Mouse (Mus musculus): ENCODE data around the gene Npas3. TPM values are rescaled to one million over a fixed set of nuclear protein-coding genes. Genes with fewer than 3 reads are reported as not detected.

Npas3 gene
- polyA plus RNA-seq, 1 experiment from 2014 or later: 1.8 TPM

DNA sequence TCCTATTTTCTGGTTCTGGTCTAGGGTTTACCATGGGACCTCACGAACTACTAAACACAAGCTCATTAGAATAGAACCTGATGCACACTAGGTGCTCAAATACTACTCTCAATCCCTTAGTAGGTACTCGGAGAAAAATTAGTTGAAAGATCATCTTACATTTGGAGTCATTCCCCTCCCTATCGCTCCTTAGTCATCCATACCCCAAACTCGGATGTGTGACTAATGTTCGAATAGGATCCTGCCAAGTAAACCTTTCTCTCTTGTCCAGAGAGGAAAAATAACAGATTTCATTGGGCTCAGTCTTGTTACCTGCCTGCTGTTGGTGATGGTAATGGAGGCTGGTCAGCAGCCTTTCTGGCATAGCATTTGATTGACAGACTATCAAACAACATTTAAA is 117.3 kb downstream of the Npas3 start:
- Histone ChIP-seq H3K36me3 (no peaks in the 10 kb centered on the region), H3K4me3 (no peak overlapping the region), H3K9me3 (no peaks in the 10 kb centered on the region), H3K27ac (no peak overlapping the region), H3K27me3 (ENCODE audit: insufficient read depth, poor library complexity, severe bottlenecking) (no peaks in the 10 kb centered on the region), H3K4me1 (peaks cover 8% of the 10 kb centered on the region)
- WGBS: 81% methylated on average over 5 of the region's 5 CpGs
- DNase-seq (ENCODE audit: low spot score): no peak

DNA sequence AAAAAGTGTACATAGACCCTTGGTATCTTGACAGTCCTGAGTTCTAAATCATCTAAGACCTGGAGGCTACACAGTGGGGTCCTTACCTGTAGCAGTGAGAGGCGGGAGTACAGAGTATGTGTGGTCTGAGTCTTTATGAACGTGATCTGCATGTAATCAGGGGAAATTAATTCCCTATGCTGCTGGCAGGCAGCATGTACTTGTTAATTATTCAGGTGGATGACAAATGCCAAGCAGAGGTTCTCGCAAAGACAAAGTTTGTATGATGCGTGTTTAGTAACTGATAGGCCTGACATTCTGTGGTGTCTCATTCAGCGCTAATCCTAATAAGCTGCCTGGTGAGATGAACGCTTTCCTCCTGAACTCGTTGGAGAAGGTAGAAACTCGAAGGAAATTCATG is 136.4 kb downstream of the Npas3 start:
- Histone ChIP-seq H3K36me3 (no peaks in the 10 kb centered on the region), H3K27me3 (ENCODE audit: insufficient read depth, poor library complexity, severe bottlenecking) (no peaks in the 10 kb centered on the region), H3K4me3 (no peak overlapping the region), H3K9me3 (no peaks in the 10 kb centered on the region), H3K4me1 (no peaks in the 10 kb centered on the region), H3K27ac (no peak overlapping the region)
- WGBS: 80% methylated on average over 8 of the region's 8 CpGs
- no peak for DNase-seq (ENCODE audit: low spot score)

DNA sequence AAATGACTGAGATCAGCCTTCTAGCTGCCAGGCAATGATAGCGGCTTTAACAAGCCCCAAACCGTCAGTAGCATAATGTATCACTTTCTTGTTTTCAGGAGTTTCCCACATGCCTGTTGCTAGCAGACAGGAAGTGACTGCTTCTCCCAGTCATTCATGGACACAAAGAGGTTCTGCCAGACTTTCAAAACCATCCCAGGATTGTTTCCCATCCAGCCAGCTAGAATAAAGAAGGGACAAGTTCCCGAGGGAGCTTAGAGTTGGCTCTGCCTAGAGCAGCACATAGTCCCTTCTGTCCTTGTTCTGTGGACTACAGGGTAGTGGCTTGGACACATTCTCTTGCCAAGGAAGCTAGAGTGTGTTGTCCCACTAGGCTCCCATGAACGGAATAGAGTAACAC is 157.4 kb downstream of the Npas3 start:
- no peak for DNase-seq (ENCODE audit: low spot score)
- Histone ChIP-seq H3K27me3 (ENCODE audit: insufficient read depth, poor library complexity, severe bottlenecking) (no peaks in the 10 kb centered on the region), H3K27ac (no peak overlapping the region), H3K4me3 (no peak overlapping the region), H3K36me3 (no peaks in the 10 kb centered on the region), H3K9me3 (no peaks in the 10 kb centered on the region), H3K4me1 (no peaks in the 10 kb centered on the region)
- WGBS: 61% methylated on average over 4 of the region's 4 CpGs

DNA sequence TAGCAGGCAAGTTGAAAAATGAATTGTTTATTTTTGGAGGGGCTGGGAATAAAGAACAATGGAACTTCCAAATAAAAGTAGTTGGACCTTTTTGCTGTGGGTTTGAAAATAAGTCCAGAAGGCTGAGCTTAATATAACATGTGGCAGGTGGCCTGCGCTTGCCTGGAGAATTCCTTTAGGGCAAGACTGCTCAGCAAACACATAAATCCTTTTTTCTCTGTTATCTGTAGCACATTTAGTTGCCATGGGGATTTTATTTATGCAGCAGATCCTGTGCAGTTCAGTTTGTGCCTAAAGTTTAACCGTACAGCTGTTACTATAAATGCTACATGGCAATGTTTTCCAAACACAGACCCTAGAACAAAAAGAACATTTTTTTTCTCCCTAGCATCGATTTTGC is 159.3 kb downstream of the Npas3 start:
- 68% methylated on average over 3 of the region's 3 CpGs for WGBS
- H3K4me1 ChIP-seq: no peaks in the 10 kb centered on the region
- H3K27me3 ChIP-seq (ENCODE audit: insufficient read depth, poor library complexity, severe bottlenecking): no peaks in the 10 kb centered on the region
- H3K9me3 ChIP-seq: no peaks in the 10 kb centered on the region
- no peak overlapping the region for H3K4me3 ChIP-seq
- no peaks in the 10 kb centered on the region for H3K36me3 ChIP-seq
- H3K27ac ChIP-seq: no peak overlapping the region
- DNase-seq (ENCODE audit: low spot score): no peak

- no peaks in the 10 kb centered on the region for H3K27me3 ChIP-seq (ENCODE audit: insufficient read depth, poor library complexity, severe bottlenecking)
- no peaks in the 10 kb centered on the region for H3K4me1 ChIP-seq
- H3K4me3 ChIP-seq: no peak overlapping the region
- no peak overlapping the region for H3K27ac ChIP-seq
- H3K36me3 ChIP-seq: no peaks in the 10 kb centered on the region
- no peak for DNase-seq (ENCODE audit: low spot score)
- WGBS: 88% methylated on average over 4 of the region's 4 CpGs
- H3K9me3 ChIP-seq: no peaks in the 10 kb centered on the region
These were observed 161.2 kb downstream of the Npas3 start for GRCm38 (mm10) chr12:53409711-53410110.

DNA sequence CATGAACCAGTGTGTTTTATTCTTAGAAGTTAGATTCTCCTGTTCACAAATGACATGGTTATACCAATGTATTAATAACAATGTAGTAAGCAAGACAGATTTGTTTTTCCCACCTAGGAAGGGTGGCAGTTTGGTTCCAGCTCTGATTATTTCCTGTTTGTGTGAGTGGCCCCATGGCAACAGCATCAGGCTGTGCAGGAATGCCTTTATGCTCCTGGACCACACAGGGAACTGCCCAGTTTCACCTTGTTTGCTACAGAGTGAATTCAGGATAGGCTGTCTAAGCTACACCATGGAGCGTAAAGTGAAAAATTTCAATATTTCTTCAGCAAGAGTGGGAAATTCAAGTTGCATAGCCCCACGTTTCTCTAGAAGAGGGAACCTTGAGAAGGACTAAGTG is 162.2 kb downstream of the Npas3 start:
- WGBS: 84% methylated on average over 2 of the region's 2 CpGs
- DNase-seq (ENCODE audit: low spot score): no peak
- no peaks in the 10 kb centered on the region for H3K27me3 ChIP-seq (ENCODE audit: insufficient read depth, poor library complexity, severe bottlenecking)
- no peak overlapping the region for H3K27ac ChIP-seq
- H3K36me3 ChIP-seq: no peaks in the 10 kb centered on the region
- H3K4me1 ChIP-seq: no peaks in the 10 kb centered on the region
- no peak overlapping the region for H3K4me3 ChIP-seq
- no peaks in the 10 kb centered on the region for H3K9me3 ChIP-seq

- Histone ChIP-seq H3K27me3 (ENCODE audit: insufficient read depth, poor library complexity, severe bottlenecking) (no peaks in the 10 kb centered on the region), H3K9me3 (no peaks in the 10 kb centered on the region), H3K4me3 (no peak overlapping the region), H3K4me1 (no peaks in the 10 kb centered on the region), H3K27ac (no peak overlapping the region), H3K36me3 (no peaks in the 10 kb centered on the region)
- WGBS: 69% methylated on average over 4 of the region's 4 CpGs
- DNase-seq (ENCODE audit: low spot score): no peak
These were observed 167.6 kb downstream of the Npas3 start for GRCm38 (mm10) chr12:53416096-53416495.

- WGBS: 75% methylated on average over 4 of the region's 4 CpGs
- H3K27ac ChIP-seq: no peak overlapping the region
- no peak overlapping the region for H3K4me3 ChIP-seq
- H3K27me3 ChIP-seq (ENCODE audit: insufficient read depth, poor library complexity, severe bottlenecking): no peaks in the 10 kb centered on the region
- H3K4me1 ChIP-seq: no peaks in the 10 kb centered on the region
- no peaks in the 10 kb centered on the region for H3K36me3 ChIP-seq
- H3K9me3 ChIP-seq: no peaks in the 10 kb centered on the region
- no peak for DNase-seq (ENCODE audit: low spot score)
These were observed 173.2 kb downstream of the Npas3 start for GRCm38 (mm10) chr12:53421701-53422100.

DNA sequence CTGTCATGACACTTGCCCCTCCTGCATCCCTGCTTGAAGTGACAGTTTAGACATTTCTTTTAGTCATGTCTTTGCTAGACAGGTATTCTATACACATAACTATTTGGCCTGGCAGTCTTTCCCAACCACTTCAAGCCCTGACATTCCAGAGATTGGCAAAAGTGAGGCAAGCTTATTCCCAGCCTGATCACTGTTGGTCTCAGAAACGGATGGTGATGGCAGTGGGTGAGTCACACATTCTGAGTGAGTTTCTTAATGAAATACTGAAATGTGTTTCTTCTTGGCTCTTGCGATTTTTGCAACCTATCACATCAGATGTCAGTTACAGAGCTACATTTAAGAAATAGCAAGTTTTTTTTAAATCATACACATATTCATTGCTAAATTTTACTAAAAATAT is 175.2 kb downstream of the Npas3 start:
- WGBS: 75% methylated on average over 2 of the region's 2 CpGs
- H3K27me3 ChIP-seq (ENCODE audit: insufficient read depth, poor library complexity, severe bottlenecking): no peaks in the 10 kb centered on the region
- H3K4me1 ChIP-seq: no peaks in the 10 kb centered on the region
- no peak overlapping the region for H3K27ac ChIP-seq
- DNase-seq (ENCODE audit: low spot score): no peak
- H3K36me3 ChIP-seq: no peaks in the 10 kb centered on the region
- no peak overlapping the region for H3K4me3 ChIP-seq
- H3K9me3 ChIP-seq: no peaks in the 10 kb centered on the region

DNA sequence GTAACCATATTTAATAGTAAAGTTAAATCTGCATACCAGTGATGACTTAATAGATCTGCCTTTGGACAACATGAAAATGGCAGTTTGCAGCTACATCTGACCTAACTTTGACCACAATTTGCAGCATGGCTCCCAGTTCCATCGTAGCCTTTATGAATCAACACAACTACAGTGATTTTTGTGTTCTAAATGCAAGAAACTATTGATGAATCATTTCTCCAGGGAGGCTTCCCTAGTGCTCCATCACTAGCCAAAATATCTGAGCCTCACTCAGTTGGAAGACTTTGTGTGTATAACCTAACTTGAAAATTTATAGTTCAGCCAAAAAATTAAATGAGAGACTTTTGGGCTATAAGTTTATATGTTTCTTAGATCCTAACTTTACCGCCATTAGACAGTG is 177.5 kb downstream of the Npas3 start:
- H3K27ac ChIP-seq: no peak overlapping the region
- no peak for DNase-seq (ENCODE audit: low spot score)
- H3K4me1 ChIP-seq: no peaks in the 10 kb centered on the region
- H3K4me3 ChIP-seq: no peak overlapping the region
- 83% methylated on average over 2 of the region's 2 CpGs for WGBS
- H3K9me3 ChIP-seq: no peaks in the 10 kb centered on the region
- H3K36me3 ChIP-seq: no peaks in the 10 kb centered on the region
- H3K27me3 ChIP-seq (ENCODE audit: insufficient read depth, poor library complexity, severe bottlenecking): no peaks in the 10 kb centered on the region

GRCm38 (mm10) chr12:53427153-53427552 is 178.7 kb downstream of the Npas3 start:
- WGBS: 85% methylated on average over 10 of the region's 10 CpGs
- Histone ChIP-seq H3K27ac (no peak overlapping the region), H3K4me3 (no peak overlapping the region), H3K4me1 (no peaks in the 10 kb centered on the region), H3K9me3 (no peaks in the 10 kb centered on the region), H3K36me3 (no peaks in the 10 kb centered on the region), H3K27me3 (ENCODE audit: insufficient read depth, poor library complexity, severe bottlenecking) (no peaks in the 10 kb centered on the region)
- no peak for DNase-seq (ENCODE audit: low spot score)

- no peaks in the 10 kb centered on the region for H3K27me3 ChIP-seq (ENCODE audit: insufficient read depth, poor library complexity, severe bottlenecking)
- H3K36me3 ChIP-seq: no peaks in the 10 kb centered on the region
- H3K4me3 ChIP-seq: no peak overlapping the region
- 69% methylated on average over 2 of the region's 2 CpGs for WGBS
- no peak for DNase-seq (ENCODE audit: low spot score)
- H3K9me3 ChIP-seq: no peaks in the 10 kb centered on the region
- no peak overlapping the region for H3K27ac ChIP-seq
- H3K4me1 ChIP-seq: no peaks in the 10 kb centered on the region
These were observed 193.6 kb downstream of the Npas3 start for GRCm38 (mm10) chr12:53442029-53442428.

DNA sequence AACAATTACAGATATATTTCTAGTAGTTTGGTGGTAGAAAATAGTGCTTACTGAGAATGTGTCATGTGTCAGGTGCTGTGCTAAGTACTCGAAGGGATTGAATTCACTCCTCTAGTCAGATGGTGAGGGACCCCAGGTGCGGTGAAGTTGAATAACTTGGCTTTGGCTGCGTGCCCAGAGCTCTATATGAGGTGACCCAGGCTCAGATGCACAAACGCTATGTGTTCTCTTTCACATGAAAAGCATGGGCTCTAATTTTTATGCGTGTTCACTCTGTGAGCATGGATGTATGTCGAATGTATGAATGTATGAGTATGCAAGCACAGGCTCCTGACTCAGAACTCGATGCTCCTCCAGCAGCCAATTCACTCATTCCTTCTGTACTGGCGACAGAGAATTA is 199.0 kb downstream of the Npas3 start:
- 76% methylated on average over 8 of the region's 8 CpGs for WGBS
- no peaks in the 10 kb centered on the region for H3K9me3 ChIP-seq
- H3K4me3 ChIP-seq: no peak overlapping the region
- no peak overlapping the region for H3K27ac ChIP-seq
- no peaks in the 10 kb centered on the region for H3K36me3 ChIP-seq
- no peaks in the 10 kb centered on the region for H3K4me1 ChIP-seq
- H3K27me3 ChIP-seq (ENCODE audit: insufficient read depth, poor library complexity, severe bottlenecking): no peaks in the 10 kb centered on the region
- DNase-seq (ENCODE audit: low spot score): no peak

DNA sequence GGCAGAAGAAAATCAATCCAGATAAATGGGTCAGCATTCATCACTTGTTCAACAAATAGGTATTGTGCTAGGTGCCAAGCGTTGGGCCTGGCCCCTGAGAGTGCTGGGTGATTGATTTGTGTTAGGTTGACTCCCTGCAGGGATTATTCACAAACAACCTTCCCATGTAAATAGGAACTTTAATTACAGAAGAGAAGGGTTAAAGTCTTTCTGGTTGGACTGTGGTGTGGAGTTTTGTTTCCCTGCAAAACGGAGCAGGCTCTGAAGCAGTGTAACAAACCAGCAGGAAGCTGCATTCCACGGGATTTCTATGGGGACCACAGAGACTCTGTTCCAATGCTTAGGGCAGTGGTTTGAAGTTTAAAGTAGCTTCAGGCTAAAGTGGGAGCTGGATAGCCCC is 199.6 kb downstream of the Npas3 start:
- H3K36me3 ChIP-seq: no peaks in the 10 kb centered on the region
- no peak overlapping the region for H3K27ac ChIP-seq
- WGBS: 35% methylated on average over 3 of the region's 3 CpGs
- DNase-seq (ENCODE audit: low spot score): no peak
- no peaks in the 10 kb centered on the region for H3K4me1 ChIP-seq
- H3K27me3 ChIP-seq (ENCODE audit: insufficient read depth, poor library complexity, severe bottlenecking): no peaks in the 10 kb centered on the region
- H3K4me3 ChIP-seq: no peak overlapping the region
- no peaks in the 10 kb centered on the region for H3K9me3 ChIP-seq
